Mouse (Mus musculus) frontal cortex, postnatal 25 days (tissue): Measurements from ENCODE around the gene Ppm1h.

Experiments
- DNase-seq, 2 experiments: peaks; one replicate each; pipeline ENCODE4 v3.0.0; 2022; ENCODE audit warnings: low spot score in 2 of 2

Ppm1h gene

DNA sequence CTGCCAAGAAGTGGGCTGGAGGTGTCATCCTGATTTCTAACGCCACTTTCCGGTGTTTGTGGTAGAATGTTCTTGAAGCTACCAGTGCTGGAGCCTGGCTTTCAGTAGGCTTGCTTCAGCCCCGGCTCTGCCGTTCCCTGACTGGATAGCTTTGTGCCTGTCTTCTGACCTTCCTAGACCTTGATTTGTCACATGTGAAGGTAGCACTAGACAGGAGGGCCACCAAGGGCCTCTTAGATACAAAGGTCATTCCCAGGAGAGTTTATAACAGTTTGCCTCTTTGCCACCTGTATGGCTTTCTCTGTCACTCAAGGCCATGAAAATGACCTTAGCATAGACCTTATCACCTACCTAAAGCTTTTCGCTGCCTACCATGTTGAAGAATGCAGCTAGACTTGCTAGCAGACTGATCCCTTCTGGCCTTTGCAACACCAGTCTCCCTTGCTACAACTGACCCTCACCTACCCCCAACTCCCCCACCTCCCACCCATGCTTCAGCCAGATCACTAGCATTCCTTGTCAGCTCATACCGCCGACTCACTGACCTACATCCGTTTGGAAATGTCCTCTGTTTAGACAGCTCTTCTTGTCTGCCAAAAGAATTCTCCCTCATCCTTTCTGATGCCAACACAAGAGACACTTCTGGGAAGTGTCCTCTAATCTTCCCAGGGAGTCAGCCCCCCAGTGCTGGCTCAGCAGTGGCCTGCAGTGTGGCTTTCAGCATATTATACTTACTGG, 180.5 kb downstream of the Ppm1h start:
- DNase-seq = no peak

- DNase-seq = no peak
Observed at GRCm38 (mm10) chr10:122859642-122859997, 181.1 kb downstream of the Ppm1h start.

GRCm38 (mm10) chr10:122860076-122860475, 181.5 kb downstream of the Ppm1h start:
- no peak for DNase-seq

DNA sequence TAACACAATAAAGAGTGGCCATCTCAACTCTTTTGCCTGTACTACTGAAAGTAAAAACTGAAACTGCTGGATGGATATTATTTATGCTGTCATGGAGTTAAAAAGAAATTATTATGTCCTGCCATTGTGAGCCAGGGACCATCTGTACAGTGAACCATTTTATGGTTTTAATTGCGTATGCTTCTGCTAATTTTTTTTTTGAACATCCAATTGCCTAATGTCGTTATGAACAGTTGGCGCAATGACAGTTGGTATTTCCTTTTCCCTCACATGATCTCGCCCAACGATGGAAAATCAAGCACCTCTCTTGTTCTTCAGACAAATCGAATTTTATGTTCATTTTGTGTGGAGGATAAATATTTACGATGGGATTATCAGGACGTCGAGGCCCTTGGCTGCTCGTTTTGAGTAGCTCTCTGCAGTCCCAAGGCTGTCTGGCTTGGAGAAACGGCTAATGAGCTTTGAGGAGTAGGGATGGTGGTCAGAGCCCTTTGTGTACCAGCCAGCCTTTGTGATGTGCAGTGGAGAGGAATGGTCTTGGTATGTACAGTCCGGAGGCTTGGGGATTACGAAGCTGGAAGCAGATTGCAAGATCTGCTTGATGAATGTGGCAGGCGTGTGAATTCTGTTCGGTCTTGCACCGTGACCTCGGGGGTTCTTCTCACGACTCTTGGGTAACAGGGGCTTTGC, 183.3 kb downstream of the Ppm1h start:
- no peak for DNase-seq

GRCm38 (mm10) chr10:122862386-122863023, 183.9 kb downstream of the Ppm1h start:
- DNase-seq = no peak

GRCm38 (mm10) chr10:122869865-122870503, 191.4 kb downstream of the Ppm1h start:
- DNase-seq = no peak

GRCm38 (mm10) chr10:122870848-122871494, 192.4 kb downstream of the Ppm1h start:
- DNase-seq = no peak

GRCm38 (mm10) chr10:122872720-122873119, 194.2 kb downstream of the Ppm1h start:
- DNase-seq = no peak

DNA sequence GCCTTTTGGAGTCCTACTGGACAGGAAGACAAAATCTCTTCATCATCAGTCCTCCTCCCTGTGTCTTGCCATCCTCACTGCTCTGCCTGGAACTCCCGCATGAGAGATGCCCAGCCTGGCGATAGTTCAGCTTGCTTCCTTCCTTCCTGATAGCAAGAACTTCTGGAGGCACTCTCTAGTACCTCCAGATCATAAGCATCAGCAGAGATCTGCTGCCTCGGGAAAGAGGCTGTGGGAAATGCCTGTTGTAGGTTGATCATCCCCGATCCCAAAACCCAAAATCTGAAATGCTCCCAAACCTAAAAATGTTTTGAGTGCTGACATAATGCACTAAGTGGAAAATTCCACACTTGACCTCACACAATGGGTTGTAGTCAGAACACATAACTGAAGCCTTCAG, 198.4 kb downstream of the Ppm1h start:
- no peak for DNase-seq

GRCm38 (mm10) chr10:122877436-122877835, 198.9 kb downstream of the Ppm1h start:
- DNase-seq = no peak

GRCm38 (mm10) chr10:122881456-122881855, 202.9 kb downstream of the Ppm1h start:
- DNase-seq = no peak

GRCm38 (mm10) chr10:122882614-122883013, 204.1 kb downstream of the Ppm1h start:
- DNase-seq = no peak

DNA sequence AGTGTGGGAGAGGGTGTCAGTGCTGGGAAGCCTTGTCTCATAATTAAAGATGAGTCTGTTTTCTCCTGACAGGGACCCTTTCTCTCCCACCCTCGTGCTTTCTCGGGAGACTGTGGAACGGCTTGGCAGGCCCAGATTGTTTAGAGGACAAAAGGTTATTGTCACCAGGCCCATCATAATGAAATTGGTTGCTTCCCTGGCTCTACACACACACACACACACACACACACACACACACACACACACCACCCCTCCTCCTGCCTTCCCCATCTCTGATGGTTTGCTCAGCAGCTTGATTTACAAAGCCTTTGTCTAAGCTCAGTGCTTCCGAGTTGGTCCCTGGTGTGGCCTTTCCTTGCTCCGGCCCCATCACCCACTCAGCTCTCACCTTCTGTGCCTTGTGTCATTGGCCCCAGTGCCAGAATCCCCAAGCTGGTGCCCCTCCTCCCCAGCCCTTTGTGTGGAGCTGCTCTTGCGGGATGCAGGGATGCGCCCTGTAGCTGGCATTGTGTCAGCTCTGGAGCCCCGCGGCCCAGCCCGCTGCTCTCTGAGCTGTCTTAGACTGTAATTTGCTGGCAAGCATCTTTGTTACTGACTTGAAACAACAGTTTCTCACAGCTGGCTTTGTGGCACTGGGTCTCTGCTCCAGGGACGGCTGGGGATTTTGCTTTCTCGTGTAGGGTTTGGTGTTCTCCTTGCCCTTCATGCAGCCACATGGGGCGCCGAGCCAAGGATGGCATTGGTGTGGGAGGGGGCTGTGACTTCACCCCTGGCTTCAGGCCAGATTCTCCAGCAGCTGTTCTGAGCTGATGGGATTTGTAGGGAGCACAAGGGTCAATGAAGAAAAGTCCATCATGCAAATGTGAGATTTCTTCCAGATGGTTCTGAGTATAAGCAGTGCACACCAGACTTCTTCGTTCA, 205.5 kb downstream of the Ppm1h start:
- DNase-seq = peak; percentile 40 to 49

DNA sequence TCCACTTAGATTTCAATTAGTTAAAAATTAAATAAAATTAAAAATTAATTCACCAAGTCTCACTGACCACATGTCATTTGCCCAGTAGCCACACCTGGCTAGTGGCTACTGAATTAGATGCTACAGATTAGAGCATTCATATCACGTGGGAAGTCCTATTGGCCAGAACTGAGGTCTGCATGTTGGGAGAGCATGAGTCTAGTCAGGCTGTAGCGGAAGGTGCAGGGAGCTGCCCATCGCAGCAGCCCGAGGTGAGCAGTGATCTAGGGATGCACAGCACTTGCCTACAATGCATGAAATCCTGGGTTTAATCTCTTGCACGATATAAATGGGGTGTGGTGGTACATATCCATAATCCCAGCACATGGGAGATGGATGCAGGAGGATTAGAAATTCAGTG, 206.7 kb downstream of the Ppm1h start:
- no peak for DNase-seq

DNA sequence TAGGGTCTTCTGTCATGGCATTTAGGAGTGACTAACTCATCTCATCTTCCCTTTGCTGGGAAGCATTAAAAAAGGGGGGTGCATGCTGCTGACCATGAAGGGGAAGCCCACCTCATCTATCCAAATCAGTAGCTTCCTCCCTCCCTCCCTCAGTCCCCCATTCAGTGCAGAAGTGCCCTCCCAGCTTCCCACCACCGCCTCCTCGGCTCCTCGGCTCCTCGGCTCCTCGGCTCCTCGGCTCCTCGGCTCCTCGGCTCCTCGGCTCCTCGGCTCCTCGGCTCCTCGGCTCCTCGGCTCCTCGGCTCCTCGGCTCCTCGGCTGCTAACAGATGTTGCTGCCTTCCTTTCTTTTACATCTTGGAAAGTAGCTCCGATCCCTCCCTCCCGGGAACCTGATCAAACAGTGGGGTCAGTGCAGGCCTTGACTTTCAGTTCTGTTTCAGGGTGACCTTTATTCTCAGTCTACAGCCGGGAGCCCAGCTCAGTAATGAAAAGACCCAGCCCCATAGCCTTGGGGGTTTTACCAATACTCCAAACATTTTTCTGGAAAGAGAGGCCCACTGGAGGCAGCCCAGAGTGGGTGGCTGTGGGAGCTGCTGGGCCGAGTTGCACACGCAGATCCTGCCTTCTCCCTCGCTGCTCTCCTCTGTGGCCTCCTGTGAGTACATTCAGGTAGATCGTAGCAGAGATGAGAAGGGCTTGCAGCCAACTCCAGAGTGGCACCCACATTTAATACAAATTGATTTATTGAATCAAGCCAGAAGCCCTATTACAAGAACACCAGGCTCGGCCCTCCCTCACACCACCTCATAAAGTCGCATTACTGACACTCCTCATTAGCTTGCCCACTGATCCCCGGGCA, 207.7 kb downstream of the Ppm1h start:
- peak in 1 of 2 experiments; percentile 27 for DNase-seq

- DNase-seq = no peak
Observed at GRCm38 (mm10) chr10:122886916-122887527, 208.5 kb downstream of the Ppm1h start.

DNA sequence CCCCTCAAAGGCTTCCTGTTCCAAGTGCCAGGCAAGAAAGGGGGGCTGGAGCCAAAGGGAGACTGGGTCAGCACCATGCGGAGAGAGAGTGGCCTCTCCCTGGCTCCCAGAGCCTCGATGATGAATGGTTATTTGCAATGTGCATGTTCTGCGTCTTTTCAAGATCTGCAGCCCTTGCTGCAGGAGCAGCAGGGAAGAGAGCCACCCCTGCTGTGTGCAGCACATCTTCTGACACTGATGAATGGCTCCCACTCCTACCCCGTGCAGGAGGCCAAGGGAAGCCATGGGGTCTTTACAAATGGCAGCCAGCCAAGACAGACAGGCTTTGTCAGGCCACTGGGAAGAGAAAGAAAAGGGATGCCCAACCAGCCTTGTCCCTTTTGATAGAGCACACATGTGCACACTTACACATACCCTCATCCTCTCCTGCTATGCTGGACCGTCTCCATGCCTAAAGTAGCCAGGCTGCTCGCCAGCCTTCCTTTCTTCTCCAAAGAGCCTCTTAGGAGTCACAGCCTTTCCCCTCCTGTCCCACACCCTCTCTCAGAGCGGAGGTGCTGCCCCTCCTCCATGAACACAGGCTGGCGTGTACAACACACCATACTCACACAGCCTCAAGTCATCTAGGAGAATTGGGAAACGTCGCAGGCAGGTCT, 209.1 kb downstream of the Ppm1h start:
- no peak for DNase-seq

DNA sequence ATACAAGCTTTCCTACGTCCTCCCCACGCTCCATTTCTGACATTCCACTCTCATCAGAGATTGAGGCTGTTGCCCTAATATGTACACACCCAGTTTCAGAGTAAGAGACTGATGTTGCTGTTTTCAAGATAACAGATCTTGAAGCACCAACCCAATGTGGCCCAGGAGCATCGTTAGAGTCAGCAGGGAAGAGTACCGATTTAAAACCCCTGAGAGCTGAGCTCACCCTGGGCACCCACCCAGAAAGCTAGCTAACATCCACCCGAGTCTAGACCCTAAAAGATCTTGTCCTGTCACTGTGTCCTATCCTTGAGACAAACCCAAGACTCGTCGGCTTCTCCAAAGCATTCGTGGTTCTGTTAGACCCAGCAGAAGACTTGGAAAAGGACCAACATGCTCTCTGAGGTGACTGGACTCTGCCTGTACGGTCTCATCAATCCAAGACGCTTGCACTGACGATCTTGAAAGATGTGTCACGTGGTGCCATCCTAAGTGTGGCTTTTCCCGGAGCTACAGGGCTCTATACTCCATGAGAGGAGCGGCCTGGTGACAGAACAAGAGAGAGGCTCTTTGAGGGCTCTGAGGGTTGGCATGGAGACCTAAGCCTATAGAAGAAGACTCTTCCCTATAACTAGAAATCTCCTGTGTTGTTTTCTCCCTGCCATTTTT, 212.3 kb downstream of the Ppm1h start:
- DNase-seq = no peak
